Mouse (Mus musculus) kidney, adult 18-20 months (tissue): ENCODE data around the gene 2810004N23Rik.

ENCODE experiments used
- DNase-seq: peaks from one replicate; pipeline ENCODE4 v3.0.0; 2021

Gene 2810004N23Rik

GRCm38 (mm10) chr8:124862321-124863162 lies at the start of gene 2810004N23Rik, which contains the start of gene Gnpat:
Gene 2810004N23Rik (minus strand): TSS chr8:124863120.
Gene Gnpat (plus strand): TSS chr8:124863033.
- peak; percentile 96 for DNase-seq

GRCm38 (mm10) chr8:124911938-124912872 lies 49.3 kb upstream of the 2810004N23Rik start:
- peak; percentile 45 for DNase-seq

- DNase-seq: no peak
These were observed 47.4 kb upstream of the 2810004N23Rik start for GRCm38 (mm10) chr8:124910349-124910748.

- DNase-seq: no peak
These were observed 47.0 kb upstream of the 2810004N23Rik start for GRCm38 (mm10) chr8:124909936-124910335.

GRCm38 (mm10) chr8:124905482-124905881 lies 42.6 kb upstream of the 2810004N23Rik start:
- no peak for DNase-seq

- DNase-seq: peak; percentile 74
These were observed 40.3 kb upstream of the 2810004N23Rik start for GRCm38 (mm10) chr8:124903198-124903597.

GRCm38 (mm10) chr8:124898251-124898905 lies 35.5 kb upstream of the 2810004N23Rik start:
- DNase-seq: no peak

- DNase-seq: peak; percentile 97
These were observed 34.7 kb upstream of the 2810004N23Rik start, which contains the start of the genes Exoc8 and Sprtn for GRCm38 (mm10) chr8:124897386-124898250. Gene Exoc8 (minus strand): TSS chr8:124897705. Gene Sprtn (plus strand): TSS chr8:124897886.

GRCm38 (mm10) chr8:124896632-124897385 lies 33.9 kb upstream of the 2810004N23Rik start:
- DNase-seq: peak; percentile 86

GRCm38 (mm10) chr8:124896010-124896631 lies 33.2 kb upstream of the 2810004N23Rik start:
- DNase-seq: no peak

- DNase-seq: no peak
These were observed 29.7 kb upstream of the 2810004N23Rik start for GRCm38 (mm10) chr8:124892596-124892995.

GRCm38 (mm10) chr8:124888385-124888784 lies 25.5 kb upstream of the 2810004N23Rik start:
- DNase-seq: no peak

GRCm38 (mm10) chr8:124878946-124879526 lies 16.1 kb upstream of the 2810004N23Rik start:
- DNase-seq: no peak

- no peak for DNase-seq
These were observed 15.2 kb upstream of the 2810004N23Rik start for GRCm38 (mm10) chr8:124878141-124878540.

GRCm38 (mm10) chr8:124872690-124873089 lies 9.8 kb upstream of the 2810004N23Rik start:
- DNase-seq: no peak

- DNase-seq: no peak
These were observed 9.2 kb upstream of the 2810004N23Rik start for GRCm38 (mm10) chr8:124872081-124872480.

GRCm38 (mm10) chr8:124871474-124871873 lies 8.6 kb upstream of the 2810004N23Rik start:
- DNase-seq: no peak

GRCm38 (mm10) chr8:124869708-124870107 lies 6.8 kb upstream of the 2810004N23Rik start:
- DNase-seq: no peak

- DNase-seq: no peak
These were observed 4.2 kb upstream of the 2810004N23Rik start for GRCm38 (mm10) chr8:124867126-124867525.

GRCm38 (mm10) chr8:124866669-124867068 lies 3.7 kb upstream of the 2810004N23Rik start:
- no peak for DNase-seq
